Mouse (Mus musculus) bone marrow macrophage, adult 2 months (primary cell): ENCODE data around the gene Tymp.

Experiments used
- CTCF ChIP-seq: IDR thresholded peaks from 2 replicates; pipeline ENCODE4 v1.5.1; 2012; ENCODE audit warnings: low read depth, mild to moderate bottlenecking, low read length, moderate library complexity
- POLR2A ChIP-seq: IDR thresholded peaks from 2 replicates; pipeline ENCODE4 v1.6.1; 2012; ENCODE audit warnings: mild to moderate bottlenecking, low read depth, low read length, borderline replicate concordance

DNA sequence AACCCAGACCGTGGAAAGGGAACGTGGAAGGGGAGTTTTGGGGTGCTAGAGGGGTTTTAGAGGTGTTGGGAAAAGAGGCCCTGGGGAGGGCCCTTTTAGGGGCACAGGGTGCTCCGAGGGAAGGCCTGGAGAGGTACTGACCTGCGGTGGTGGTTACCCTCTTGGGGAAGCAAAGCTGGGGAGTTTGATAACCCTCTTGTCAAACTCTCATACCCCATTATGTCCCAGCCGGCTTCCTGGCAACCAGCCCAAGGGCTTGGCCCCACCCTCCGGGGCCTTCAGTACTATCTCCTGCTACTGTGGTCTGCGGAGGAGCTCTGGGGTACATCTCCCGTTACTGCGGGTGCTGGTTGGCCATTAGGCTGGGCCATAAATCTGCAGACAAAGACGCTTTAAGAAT, 2.6 kb upstream of the Tymp start:
- TF ChIP-seq CTCF (no peak), POLR2A (no peak)
